Mouse (Mus musculus) heart, adult 2 months (tissue): ENCODE measurements around the gene Eapp. TPM values are rescaled to one million over a fixed set of nuclear protein-coding genes. Genes with fewer than 3 reads are reported as not detected.

ENCODE experiments used
- DNase-seq, 2 experiments: peaks; one replicate each; pipeline ENCODE4 v3.0.0; 2021
- H3K27ac ChIP-seq: fragments of 200-600 bp; 2 replicates; pipeline ENCODE4 v1.8.1; 2022
- H3K27me3 ChIP-seq: fragments of 200-500 bp; 2 replicates; pipeline ENCODE4 v1.6.1; 2012; ENCODE audit warnings: mild to moderate bottlenecking, low read length, inconsistent platforms, mixed read lengths; ENCODE audit not compliant: control insufficient read depth, insufficient read depth
- H3K36me3 ChIP-seq: fragments of 200-500 bp; 2 replicates; pipeline ENCODE4 v1.6.1; 2012; ENCODE audit warnings: low read length, inconsistent platforms; ENCODE audit not compliant: control insufficient read depth, insufficient read depth
- H3K4me1 ChIP-seq: fragments of 200-500 bp; 2 replicates; pipeline ENCODE4 v1.6.1; 2011; ENCODE audit warnings: low read length; ENCODE audit not compliant: control insufficient read depth, insufficient read depth
- H3K4me3 ChIP-seq: fragments of 200-600 bp; 2 replicates; pipeline ENCODE4 v1.8.1; 2022
- H3K79me2 ChIP-seq: fragments of 200-500 bp; replicated peaks from 2 replicates; pipeline ENCODE4 v1.6.1; 2012; ENCODE audit warnings: mild to moderate bottlenecking, inconsistent platforms, low read length, moderate library complexity, mixed read lengths; ENCODE audit not compliant: control insufficient read depth, insufficient read depth
- H3K9ac ChIP-seq: fragments of 200-500 bp; 2 replicates; pipeline ENCODE4 v1.6.1; 2012; ENCODE audit warnings: low read depth, mild to moderate bottlenecking, control low read depth, inconsistent platforms, low read length, mixed read lengths
- CTCF ChIP-seq: fragments of 200-600 bp; IDR thresholded peaks from 2 replicates; pipeline ENCODE4 v1.8.1; 2022; ENCODE audit warnings: antibody characterized with exemption, mild to moderate bottlenecking, moderate library complexity
- EP300 ChIP-seq: fragments of 200-500 bp; IDR thresholded peaks from 2 replicates; pipeline ENCODE4 v1.6.1; 2011; ENCODE audit warnings: low read depth, low read length, control low read depth; ENCODE audit not compliant: insufficient read depth
- POLR2A ChIP-seq: fragments of 200-500 bp; IDR thresholded peaks from 2 replicates; pipeline ENCODE4 v1.6.1; 2011; ENCODE audit warnings: mild to moderate bottlenecking, low read depth, low read length, control low read depth; ENCODE audit not compliant: insufficient read depth
- WGBS: fragments of 180-500 bp; shearing (Covaris S2); methylation state at CpG from one replicate; pipeline ENCODE4 v1.1.7; 2018; 5-methylcytosine and 5-hydroxymethylcytosine counted together
- intact Hi-C: fragments of 180-260 bp; cut with DNase I; formaldehyde crosslinking; loops from one replicate; pipeline ENCODE4 v1.15.1; 2025
- polyA plus RNA-seq: library from polyadenylated mRNA; depleted of rRNA; stranded (reverse); fragments of >200 nt; gene quantifications from 2 replicates; pipeline ENCODE4 v1.2.3, GENCODE M21; 2012
- total RNA-seq, 2 experiments: library from RNA; stranded (reverse); gene quantifications; 2 replicates each; pipeline ENCODE4 v1.2.3; 2021

The Eapp gene
- total and polyA plus RNA-seq, 3 experiments, result 7.9 to 27.9 (median 27.4) TPM

GRCm38 (mm10) chr12:54696242-54697002 lies 725 bp upstream of the Eapp start:
- TF ChIP-seq CTCF, result no peak
- peak; percentile 100 for TF ChIP-seq POLR2A
- TF ChIP-seq EP300, result peak; percentile 99
- no peaks in the 10 kb centered on the region; the same call in 1 of the 2 replicates for H3K79me2 ChIP-seq
- intact Hi-C loops, result loop anchor here (5.0 kb wide), 1 partner anchor 166 kb away; the partner anchor contains the start of gene Cfl2
- DNase-seq, result peak; percentile 91 to 93
- H3K9ac ChIP-seq, result peak overlapping the region; percentile 84; the same call in 1 of the 2 replicates
- no peaks in the 10 kb centered on the region for H3K27me3 ChIP-seq
- peak overlapping the region; percentile 99 for H3K27ac ChIP-seq
- peak overlapping the region; percentile 91 for H3K4me3 ChIP-seq
- no peaks in the 10 kb centered on the region; the same call in 1 of the 2 replicates for H3K36me3 ChIP-seq
- H3K4me1 ChIP-seq, result no peaks in the 10 kb centered on the region
- WGBS, result under 1% methylated on average over 32 of the region's 32 CpGs

GRCm38 (mm10) chr12:54694847-54695510 lies 718 bp downstream of the Eapp start:
- H3K27me3 ChIP-seq, result no peaks in the 10 kb centered on the region
- peak overlapping the region; percentile 94 for H3K9ac ChIP-seq
- peak overlapping the region; percentile 99 for H3K27ac ChIP-seq
- 35% methylated on average over 12 of the region's 12 CpGs for WGBS
- no peaks in the 10 kb centered on the region for H3K4me1 ChIP-seq
- DNase-seq, result no peak
- intact Hi-C loops, result loop anchor here (5.0 kb wide), 1 partner anchor 167 kb away; the partner anchor contains the start of gene Cfl2
- TF ChIP-seq EP300 (no peak), CTCF (no peak), POLR2A (no peak)
- H3K36me3 ChIP-seq, result peaks cover 2% of the 10 kb centered on the region
- peak overlapping the region; percentile 91 for H3K4me3 ChIP-seq
- H3K79me2 ChIP-seq, result no peaks in the 10 kb centered on the region; the same call in 1 of the 2 replicates

- Histone ChIP-seq H3K27ac (no peak overlapping the region), H3K4me3 (no peak overlapping the region), H3K36me3 (peaks cover 2% of the 10 kb centered on the region), H3K79me2 (no peaks in the 10 kb centered on the region; the same call in 1 of the 2 replicates), H3K4me1 (no peaks in the 10 kb centered on the region), H3K9ac (no peak overlapping the region), H3K27me3 (no peaks in the 10 kb centered on the region)
- intact Hi-C loops, result no loop called here
- TF ChIP-seq POLR2A (no peak), CTCF (no peak), EP300 (no peak)
- no peak for DNase-seq
- 89% methylated on average over 5 of the region's 5 CpGs for WGBS
These were observed 6.6 kb downstream of the Eapp start for GRCm38 (mm10) chr12:54689082-54689481.

- Histone ChIP-seq H3K4me1 (no peaks in the 10 kb centered on the region; the same call in 1 of the 2 replicates), H3K27ac (no peak overlapping the region), H3K27me3 (no peaks in the 10 kb centered on the region), H3K4me3 (no peak overlapping the region), H3K79me2 (no peaks in the 10 kb centered on the region), H3K36me3 (peaks cover 2% of the 10 kb centered on the region), H3K9ac (no peak overlapping the region)
- TF ChIP-seq CTCF, result peak; percentile 58
- no peak for TF ChIP-seq POLR2A
- TF ChIP-seq EP300, result no peak
- intact Hi-C loops, result no loop called here
- no peak for DNase-seq
- 19% methylated on average over 1 of the region's 1 CpGs for WGBS
These were observed 12.5 kb downstream of the Eapp start for GRCm38 (mm10) chr12:54683182-54683581.

- no peak for DNase-seq
- Histone ChIP-seq H3K36me3 (peaks cover 4% of the 10 kb centered on the region; the same call in 1 of the 2 replicates), H3K4me3 (no peak overlapping the region), H3K79me2 (no peaks in the 10 kb centered on the region), H3K9ac (no peak overlapping the region), H3K27ac (no peak overlapping the region), H3K27me3 (no peaks in the 10 kb centered on the region), H3K4me1 (no peaks in the 10 kb centered on the region)
- WGBS, result 97% methylated on average over 9 of the region's 9 CpGs
- intact Hi-C loops, result no loop called here
- TF ChIP-seq CTCF (no peak), EP300 (no peak), POLR2A (no peak)
These were observed 19.0 kb downstream of the Eapp start for GRCm38 (mm10) chr12:54676709-54677108.
